Mouse (Mus musculus) hindbrain, embryonic 14.5 days (tissue): ENCODE measurements around the gene Ccdc152. TPM values are rescaled to one million over a fixed set of nuclear protein-coding genes. Genes with fewer than 3 reads are reported as not detected.

Experiments
- ATAC-seq: fragments of 200-750 bp; cut with Nextera tagmentation; 2 replicates; pipeline ENCODE4 v1.8.0; 2017; ENCODE audit warnings: moderate number of reproducible peaks, mild to moderate bottlenecking, moderate TSS enrichment, moderate library complexity; ENCODE audit not compliant: low FRiP score
- DNase-seq: peaks from one replicate; pipeline ENCODE4 v3.0.0-alpha.2; 2015; ENCODE audit warnings: low spot score
- H3K27ac ChIP-seq: fragments of 300-500 bp; sonication (generic); 2 replicates; pipeline ENCODE4 v1.5.1; 2014; ENCODE audit warnings: mild to moderate bottlenecking, moderate library complexity
- H3K27me3 ChIP-seq: fragments of 300-500 bp; sonication (generic); 2 replicates; pipeline ENCODE4 v1.6.1; 2014; ENCODE audit warnings: mild to moderate bottlenecking, low read length, mixed read lengths; ENCODE audit not compliant: control insufficient read depth, insufficient read depth
- H3K36me3 ChIP-seq: fragments of 300-500 bp; sonication (generic); replicated peaks from 2 replicates; pipeline ENCODE4 v1.6.1; 2014; ENCODE audit not compliant: control insufficient read depth, insufficient read depth
- H3K4me1 ChIP-seq: fragments of 300-500 bp; sonication (generic); replicated peaks from 2 replicates; pipeline ENCODE4 v1.6.1; 2014; ENCODE audit warnings: antibody characterized with exemption, low read length, mixed read lengths; ENCODE audit not compliant: control insufficient read depth, insufficient read depth
- H3K4me2 ChIP-seq: fragments of 300-500 bp; sonication (generic); replicated peaks from 2 replicates; pipeline ENCODE4 v1.6.1; 2014; ENCODE audit warnings: mild to moderate bottlenecking, moderate library complexity
- H3K4me3 ChIP-seq: fragments of 300-500 bp; sonication (generic); replicated peaks from 2 replicates; pipeline ENCODE4 v1.5.1; 2014; ENCODE audit warnings: mild to moderate bottlenecking, low read length
- H3K9ac ChIP-seq: fragments of 300-500 bp; sonication (generic); 2 replicates; pipeline ENCODE4 v1.6.1; 2014
- H3K9me3 ChIP-seq: fragments of 300-500 bp; sonication (generic); 2 replicates; pipeline ENCODE4 v1.6.1; 2016; ENCODE audit warnings: low read length; ENCODE audit not compliant: control insufficient read depth
- WGBS: fragments of 180-500 bp; shearing (Covaris S2); extraction: QIAGEN DNeasy Blood & Tissue Kit; methylation state at CpG from one replicate; pipeline ENCODE4 v1.1.7; 2014; 5-methylcytosine and 5-hydroxymethylcytosine counted together
- polyA plus RNA-seq: library from polyadenylated mRNA; unstranded; fragments of >200 nt; fragmentation: Nextera tagmentation; extraction: Ambion mirVana; gene quantifications from 2 replicates; pipeline ENCODE4 v1.2.1, GENCODE M21; 2014

Gene Ccdc152
- polyA plus RNA-seq, 1 experiment from 2014 or later: 0.58 TPM

- Histone ChIP-seq H3K27ac (no peak overlapping the region), H3K36me3 (no peaks in the 10 kb centered on the region), H3K4me2 (no peak overlapping the region), H3K4me1 (no peaks in the 10 kb centered on the region), H3K9ac (no peak overlapping the region), H3K4me3 (no peak overlapping the region), H3K9me3 (no peaks in the 10 kb centered on the region), H3K27me3 (no peaks in the 10 kb centered on the region)
- DNase-seq (no peak), ATAC-seq (no peak)
Measured at GRCm38 (mm10) chr15:3286032-3286431, 17.3 kb downstream of the Ccdc152 start.

GRCm38 (mm10) chr15:3281737-3282136 is 21.6 kb downstream of the Ccdc152 start:
- Histone ChIP-seq H3K27ac (no peak overlapping the region), H3K9ac (no peak overlapping the region), H3K36me3 (peaks cover 5% of the 10 kb centered on the region; the same call in 1 of the 2 replicates), H3K4me2 (no peak overlapping the region), H3K27me3 (no peaks in the 10 kb centered on the region), H3K4me1 (no peaks in the 10 kb centered on the region), H3K9me3 (no peaks in the 10 kb centered on the region), H3K4me3 (no peak overlapping the region)
- WGBS: 68% methylated on average over 1 of the region's 1 CpGs
- ATAC-seq (no peak), DNase-seq (no peak)

GRCm38 (mm10) chr15:3281216-3281615 is 22.1 kb downstream of the Ccdc152 start:
- no peak overlapping the region for H3K4me2 ChIP-seq
- H3K27ac ChIP-seq: no peak overlapping the region
- no peak overlapping the region for H3K9ac ChIP-seq
- no peaks in the 10 kb centered on the region for H3K4me1 ChIP-seq
- no peaks in the 10 kb centered on the region for H3K27me3 ChIP-seq
- H3K9me3 ChIP-seq: no peaks in the 10 kb centered on the region
- DNase-seq (no peak), ATAC-seq (no peak)
- peaks cover 5% of the 10 kb centered on the region; the same call in 1 of the 2 replicates for H3K36me3 ChIP-seq
- H3K4me3 ChIP-seq: no peak overlapping the region

GRCm38 (mm10) chr15:3279242-3279641 is 24.1 kb downstream of the Ccdc152 start:
- ATAC-seq (no peak), DNase-seq (no peak)
- Histone ChIP-seq H3K4me1 (0 out of 2 replicates have a peak, but pooled peaks cover 2% of the 10 kb centered on the region), H3K36me3 (peaks cover 5% of the 10 kb centered on the region; the same call in 1 of the 2 replicates), H3K9me3 (no peaks in the 10 kb centered on the region), H3K4me2 (no peak overlapping the region), H3K27me3 (no peaks in the 10 kb centered on the region), H3K9ac (no peak overlapping the region), H3K4me3 (no peak overlapping the region), H3K27ac (no peak overlapping the region)
- WGBS: 85% methylated on average over 7 of the region's 7 CpGs

- no peak overlapping the region for H3K9ac ChIP-seq
- H3K4me1 ChIP-seq: 0 out of 2 replicates have a peak, but pooled peaks cover 2% of the 10 kb centered on the region
- H3K9me3 ChIP-seq: no peaks in the 10 kb centered on the region
- peaks cover 5% of the 10 kb centered on the region; the same call in 1 of the 2 replicates for H3K36me3 ChIP-seq
- H3K27ac ChIP-seq: no peak overlapping the region
- no peaks in the 10 kb centered on the region for H3K27me3 ChIP-seq
- no peak overlapping the region for H3K4me3 ChIP-seq
- no peak for DNase-seq
- 90% methylated on average over 2 of the region's 2 CpGs for WGBS
- no peak for ATAC-seq
- H3K4me2 ChIP-seq: no peak overlapping the region
Measured at GRCm38 (mm10) chr15:3277391-3277790, 25.9 kb downstream of the Ccdc152 start.

GRCm38 (mm10) chr15:3273191-3273590 is 30.1 kb downstream of the Ccdc152 start:
- Histone ChIP-seq H3K9ac (no peak overlapping the region), H3K4me1 (0 out of 2 replicates have a peak, but pooled peaks cover 10% of the 10 kb centered on the region), H3K27me3 (no peaks in the 10 kb centered on the region), H3K27ac (no peak overlapping the region), H3K4me3 (no peak overlapping the region), H3K36me3 (peaks cover 5% of the 10 kb centered on the region; the same call in 1 of the 2 replicates), H3K4me2 (0 out of 2 replicates have a peak overlapping the region, but pooled peaks have one; percentile 4), H3K9me3 (no peaks in the 10 kb centered on the region)
- no peak for DNase-seq
- WGBS: 76% methylated on average over 1 of the region's 1 CpGs
- ATAC-seq: no peak

- ATAC-seq: no peak
- peak overlapping the region; percentile 46 for H3K4me2 ChIP-seq
- 42% methylated on average over 6 of the region's 6 CpGs for WGBS
- H3K9me3 ChIP-seq: no peaks in the 10 kb centered on the region
- DNase-seq: no peak
- 0 out of 2 replicates have a peak, but pooled peaks cover 10% of the 10 kb centered on the region for H3K4me1 ChIP-seq
- peak overlapping the region; percentile 45; the same call in 1 of the 2 replicates for H3K27ac ChIP-seq
- H3K36me3 ChIP-seq: no peaks in the 10 kb centered on the region
- H3K9ac ChIP-seq: no peak overlapping the region
- peak overlapping the region; percentile 19 for H3K4me3 ChIP-seq
- H3K27me3 ChIP-seq: no peaks in the 10 kb centered on the region
Measured at GRCm38 (mm10) chr15:3271216-3271615, 32.1 kb downstream of the Ccdc152 start.

- ATAC-seq: peak; percentile 70; the same call in 1 of the 2 replicates
- no peaks in the 10 kb centered on the region for H3K9me3 ChIP-seq
- peak overlapping the region; percentile 45 for H3K27ac ChIP-seq
- no peaks in the 10 kb centered on the region for H3K36me3 ChIP-seq
- WGBS: 2% methylated on average over 12 of the region's 12 CpGs
- H3K4me3 ChIP-seq: peak overlapping the region; percentile 19
- peak overlapping the region; percentile 6; the same call in 1 of the 2 replicates for H3K9ac ChIP-seq
- no peaks in the 10 kb centered on the region for H3K27me3 ChIP-seq
- peak; percentile 57 for DNase-seq
- peak overlapping the region; percentile 46 for H3K4me2 ChIP-seq
- H3K4me1 ChIP-seq: 0 out of 2 replicates have a peak, but pooled peaks cover 10% of the 10 kb centered on the region
Measured at GRCm38 (mm10) chr15:3270646-3271077, 32.7 kb downstream of the Ccdc152 start.

GRCm38 (mm10) chr15:3269996-3270645 is 33.2 kb downstream of the Ccdc152 start:
- DNase-seq (peak; percentile 26), ATAC-seq (peak; percentile 36; the same call in 1 of the 2 replicates)
- Histone ChIP-seq H3K4me1 (0 out of 2 replicates have a peak, but pooled peaks cover 10% of the 10 kb centered on the region), H3K4me3 (peak overlapping the region; percentile 19; the same call in 1 of the 2 replicates), H3K4me2 (peak overlapping the region; percentile 46), H3K27me3 (no peaks in the 10 kb centered on the region), H3K27ac (0 out of 2 replicates have a peak overlapping the region, but pooled peaks have one; percentile 11), H3K9me3 (no peaks in the 10 kb centered on the region), H3K36me3 (no peaks in the 10 kb centered on the region), H3K9ac (peak overlapping the region; percentile 6; the same call in 1 of the 2 replicates)
- WGBS: 19% methylated on average over 6 of the region's 6 CpGs
